8 mouse cellular contexts compared by ENCODE assay signal in the genomic region with DNA sequence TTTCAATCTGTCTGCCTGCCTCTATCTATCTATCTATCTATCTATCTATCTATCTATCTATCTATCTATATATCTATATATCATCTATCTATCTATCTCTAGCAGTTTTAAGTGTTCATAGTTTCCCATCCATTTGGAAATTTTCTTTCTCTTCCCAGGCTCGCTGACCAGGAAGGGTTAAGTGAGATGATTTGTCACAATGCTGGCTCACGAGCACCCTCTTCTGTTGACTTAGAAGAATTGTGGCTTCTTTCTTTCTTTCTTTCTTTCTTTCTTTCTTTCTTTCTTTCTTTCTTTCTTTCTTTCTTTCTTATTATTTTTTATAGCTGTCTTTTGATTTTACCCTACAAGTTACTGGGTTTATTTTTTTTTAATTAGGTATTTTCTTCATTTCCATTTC.
A peak's percentile ranks its signal among the peaks of the same experiment; 100 is the strongest.
DNase-seq lines count a peak whose midpoint lies in the region; TF ChIP-seq lines count a peak whose summit lies in the region.
"Not testable (repeated sequence)": the region's sequence is repeated elsewhere in the genome, so short reads cannot be mapped to it uniquely, and the experiment has no call there.

No protein-coding gene starts in this region.

- peak; percentile 79 for TF ChIP-seq CTCF in heart, adult 2 months (IDR thresholded peaks at IDR 0.05)
- peak; percentile 18; the same call in 1 of the 2 replicates for TF ChIP-seq CTCF in liver, adult 2 months (IDR thresholded peaks at IDR 0.05; ENCODE audit: low read depth, low read length)

- not testable (repeated sequence) for H3K4me1 ChIP-seq in heart, adult 2 months (ENCODE audit: control insufficient read depth, insufficient read depth, low read length); liver, adult 2 months (ENCODE audit: control insufficient read depth, insufficient read depth, low read length)

- intact Hi-C loops in heart, adult 2 months (cut with DNase I) = not testable (repeated sequence)

- not testable (repeated sequence) for H3K9ac ChIP-seq in heart, adult 2 months (ENCODE audit: low read depth, low read length); liver, adult 2 months (ENCODE audit: low read depth, low read length)

- not testable (repeated sequence) for H3K79me2 ChIP-seq in heart, adult 2 months (replicated peaks; ENCODE audit: control insufficient read depth, insufficient read depth, low read length); liver, adult 2 months (ENCODE audit: control insufficient read depth, insufficient read depth, low read length)

- 1% methylated on average over 2 of the region's 2 CpGs for WGBS in heart, adult 2 months
- 5% methylated on average over 2 of the region's 2 CpGs for WGBS in liver, adult 2 months

- not testable (repeated sequence) for H3K27me3 ChIP-seq in heart, adult 2 months (ENCODE audit: control insufficient read depth, insufficient read depth, low read length); liver, adult 2 months (ENCODE audit: control insufficient read depth, insufficient read depth, low read length)

- not testable (repeated sequence) for H3K27ac ChIP-seq in heart, adult 2 months; liver, adult 2 months (replicated peaks; ENCODE audit: insufficient read depth, low read depth, low read length)

- H3K36me3 ChIP-seq in heart, adult 2 months (ENCODE audit: control insufficient read depth, insufficient read depth, low read length); liver, adult 2 months (ENCODE audit: control insufficient read depth, insufficient read depth, low read length): not testable (repeated sequence)

- not testable (repeated sequence) for TF ChIP-seq EP300 in heart, adult 2 months (IDR thresholded peaks at IDR 0.05; ENCODE audit: insufficient read depth, low read depth, low read length)

- H3K4me3 ChIP-seq in heart, adult 2 months; liver, adult 2 months (ENCODE audit: insufficient read depth, low read depth, low read length): not testable (repeated sequence)

- TF ChIP-seq POLR2A in heart, adult 2 months (IDR thresholded peaks at IDR 0.05; ENCODE audit: insufficient read depth, low read depth, low read length); liver, adult 2 months (IDR thresholded peaks at IDR 0.05; ENCODE audit: extremely low read depth, insufficient read depth, low read length): not testable (repeated sequence)

- peak; percentile 70 for DNase-seq in ES-CJ7 (ENCODE audit: low read depth, low spot score)
- peak; percentile 85 for DNase-seq in brain, adult 2 months (ENCODE audit: low read depth, low spot score)
- DNase-seq in embryo, embryonic 11 days = peak; percentile 69
- not testable (repeated sequence) for DNase-seq in heart, adult 2 months; liver, adult 2 months (ENCODE audit: extremely low read depth, low read depth, low spot score)
- DNase-seq in induced T-regulatory cell, adult 2 months (ENCODE audit: low read depth) = peak; percentile 74
- peak; percentile 65 for DNase-seq in mesoderm, embryonic 11.5 days (ENCODE audit: low read depth, low spot score)
- peak; percentile 60 for DNase-seq in telencephalon, adult 2 months (ENCODE audit: low read depth, low spot score)
